Mouse (Mus musculus): ENCODE data around the gene Nsf.

Gene Nsf

DNA sequence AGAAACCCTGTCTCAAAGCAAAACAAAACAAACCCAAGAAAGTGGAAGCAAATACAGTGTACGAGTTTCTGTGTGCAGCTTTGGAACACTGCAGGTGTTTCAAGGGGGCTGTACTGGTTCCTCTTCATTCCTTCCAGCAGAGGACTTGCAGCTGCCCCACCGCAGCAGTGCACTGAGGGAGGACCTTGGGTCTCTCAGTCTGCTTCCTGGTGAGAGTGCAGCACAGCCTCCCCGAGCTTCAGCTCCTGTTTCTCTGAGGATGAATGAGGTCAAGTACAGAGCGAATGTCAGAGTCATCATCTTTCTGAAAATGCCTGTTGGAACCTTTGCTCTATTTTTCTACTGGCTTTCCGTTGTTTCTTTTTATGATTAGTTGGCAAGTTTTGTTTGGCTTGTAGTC is 12.5 kb downstream of the Nsf start:
- peak in 1 of 2 experiments; percentile 27 for DNase-seq (ENCODE audit: low spot score in 2 of 2)

GRCm38 (mm10) chr11:103940887-103941286 is 13.0 kb downstream of the Nsf start:
- DNase-seq (ENCODE audit: low spot score in 2 of 2): no peak

DNA sequence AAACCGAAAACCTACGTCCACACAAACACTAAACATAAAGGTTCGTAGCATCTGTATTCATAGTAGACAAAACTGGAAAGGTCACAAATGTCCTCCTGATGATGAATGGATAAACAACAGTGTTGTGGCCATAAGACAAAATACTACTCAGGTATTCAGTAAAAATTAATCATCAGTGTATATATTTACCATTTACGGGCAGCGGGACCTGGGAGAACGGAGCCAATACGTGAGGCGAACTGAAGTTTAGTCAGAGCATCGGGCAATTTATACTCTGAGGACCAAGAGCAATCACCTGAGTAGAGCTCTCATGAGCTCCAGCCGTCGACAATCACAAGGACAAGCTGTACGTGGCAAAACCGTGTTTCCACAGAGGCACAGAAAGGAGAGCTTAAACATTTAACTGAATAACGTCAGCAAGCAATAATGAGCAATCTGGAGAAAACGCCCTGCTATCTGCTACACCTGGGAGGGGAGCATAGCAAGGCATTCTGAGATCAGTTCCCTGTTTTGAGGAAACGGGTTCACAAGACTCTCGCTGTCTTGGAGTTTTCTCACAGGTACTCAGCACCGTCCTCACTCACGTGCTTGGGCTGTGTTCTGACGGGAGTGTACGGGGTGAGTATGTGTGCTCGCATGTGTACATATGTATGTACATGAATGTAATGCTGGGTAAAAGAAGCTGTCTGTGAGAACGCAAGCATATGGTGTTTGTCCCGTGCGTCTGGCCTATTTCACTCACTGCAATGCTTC is 15.7 kb downstream of the Nsf start:
- no peak for DNase-seq (ENCODE audit: low spot score in 2 of 2)

- DNase-seq (ENCODE audit: low spot score in 2 of 2): no peak
These were observed 16.4 kb downstream of the Nsf start for GRCm38 (mm10) chr11:103937451-103937850.

DNA sequence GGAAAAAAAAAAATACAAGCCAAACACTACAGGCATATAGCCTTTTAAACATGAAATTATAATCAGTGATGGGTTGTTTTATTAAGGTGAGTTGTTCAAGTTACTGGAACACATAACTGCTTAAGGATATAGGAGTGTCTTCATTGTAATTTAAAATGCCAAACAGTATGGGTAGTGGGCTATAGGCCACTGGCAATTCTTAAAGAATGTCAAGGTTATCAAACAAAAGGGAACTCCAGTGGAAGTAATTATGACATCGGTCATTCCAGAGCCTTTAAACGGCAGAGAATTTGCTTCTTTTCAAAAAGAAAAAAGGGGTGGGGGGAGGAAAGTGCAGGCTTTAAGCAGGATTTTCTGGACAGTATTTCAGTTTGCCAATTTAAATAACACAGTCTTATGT is 18.1 kb downstream of the Nsf start:
- DNase-seq (ENCODE audit: low spot score in 2 of 2): no peak

DNA sequence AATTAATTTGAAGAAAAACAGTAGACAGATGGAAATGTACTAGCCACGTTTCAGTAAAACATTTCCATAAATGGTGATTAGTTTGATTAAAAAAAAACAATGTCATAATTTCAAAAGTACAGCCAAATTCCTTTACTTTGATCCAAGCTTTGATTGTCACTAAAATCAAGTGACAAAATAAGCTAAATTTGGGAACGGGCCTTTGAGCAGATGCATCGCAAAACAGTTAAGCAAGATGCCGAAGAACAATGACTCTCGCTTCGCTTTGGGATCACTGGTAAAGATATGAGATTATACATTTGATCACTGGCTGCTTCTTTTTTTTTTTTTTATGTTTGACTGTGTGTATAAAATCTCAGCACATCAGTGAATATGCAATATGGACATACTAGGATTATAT is 20.0 kb downstream of the Nsf start:
- no peak for DNase-seq (ENCODE audit: low spot score in 2 of 2)

GRCm38 (mm10) chr11:103923957-103924356 is 29.9 kb downstream of the Nsf start:
- no peak for DNase-seq (ENCODE audit: low spot score in 2 of 2)

DNA sequence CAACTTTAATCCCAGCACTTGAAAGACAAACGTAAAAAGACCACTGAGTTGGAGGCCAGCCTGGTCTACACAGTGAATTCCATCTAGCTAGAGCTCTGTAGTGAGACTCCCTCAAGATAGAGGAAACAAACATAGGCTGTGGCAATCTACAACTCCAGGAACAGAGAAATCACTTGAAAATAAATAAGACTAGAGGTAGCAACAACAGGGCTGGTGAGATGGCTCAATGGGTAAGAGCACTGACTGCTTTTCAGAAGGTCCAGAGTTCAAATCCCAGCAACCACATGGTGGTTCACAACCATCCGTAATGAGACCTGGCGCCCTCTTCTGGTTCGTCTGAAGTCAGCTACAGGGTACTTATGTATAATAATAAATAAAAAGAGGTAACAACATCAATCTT is 30.6 kb downstream of the Nsf start:
- DNase-seq (ENCODE audit: low spot score in 2 of 2): no peak

DNA sequence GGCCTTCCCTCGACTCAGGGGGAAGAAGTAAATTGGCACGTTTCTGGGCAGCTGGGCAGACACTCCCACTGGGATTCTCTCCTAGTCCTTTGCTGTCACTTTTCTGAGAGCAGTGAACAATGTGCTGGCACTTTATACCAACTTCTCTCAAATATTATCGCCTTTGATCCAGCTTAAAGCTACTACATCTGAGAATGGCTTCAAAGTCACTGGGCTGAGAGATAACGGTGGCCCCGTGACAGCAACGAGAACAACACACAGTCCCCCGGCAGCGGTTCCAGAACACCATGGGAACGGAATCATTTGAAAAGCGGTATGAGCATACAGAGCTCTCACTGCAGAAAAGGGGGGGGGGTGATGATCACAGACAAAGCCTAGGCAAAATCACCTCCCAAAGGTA is 31.0 kb downstream of the Nsf start:
- DNase-seq (ENCODE audit: low spot score in 2 of 2): no peak

- no peak for DNase-seq (ENCODE audit: low spot score in 2 of 2)
These were observed 33.2 kb downstream of the Nsf start for GRCm38 (mm10) chr11:103920665-103921064.

GRCm38 (mm10) chr11:103916807-103917206 is 37.0 kb downstream of the Nsf start:
- no peak for DNase-seq (ENCODE audit: low spot score in 2 of 2)

GRCm38 (mm10) chr11:103915686-103916085 is 38.2 kb downstream of the Nsf start:
- no peak for DNase-seq (ENCODE audit: low spot score in 2 of 2)

- no peak for DNase-seq (ENCODE audit: low spot score in 2 of 2)
These were observed 42.8 kb downstream of the Nsf start for GRCm38 (mm10) chr11:103910993-103911585.

GRCm38 (mm10) chr11:103910531-103910930 is 43.3 kb downstream of the Nsf start:
- DNase-seq (ENCODE audit: low spot score in 2 of 2): no peak

DNA sequence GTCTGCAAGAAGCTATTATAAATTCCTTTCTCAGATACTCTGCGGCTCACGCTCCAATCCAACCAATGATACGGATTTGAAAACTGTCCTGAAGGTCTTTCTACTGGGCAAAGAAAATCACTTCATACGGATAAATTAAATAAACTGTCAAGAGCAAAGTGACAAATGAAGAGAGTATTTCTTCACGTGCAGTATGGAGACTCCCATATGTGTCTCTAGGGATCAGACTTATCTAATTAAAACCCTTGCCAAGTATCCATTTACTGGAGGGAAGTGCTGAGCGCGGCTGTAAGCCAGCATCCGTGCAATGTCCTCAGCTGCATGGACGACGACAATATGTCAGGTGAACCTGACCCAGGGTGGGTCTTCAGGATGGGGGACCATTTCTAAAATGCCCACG is 44.0 kb downstream of the Nsf start:
- no peak for DNase-seq (ENCODE audit: low spot score in 2 of 2)

- DNase-seq (ENCODE audit: low spot score in 2 of 2): no peak
These were observed 44.5 kb downstream of the Nsf start for GRCm38 (mm10) chr11:103909396-103909795.

DNA sequence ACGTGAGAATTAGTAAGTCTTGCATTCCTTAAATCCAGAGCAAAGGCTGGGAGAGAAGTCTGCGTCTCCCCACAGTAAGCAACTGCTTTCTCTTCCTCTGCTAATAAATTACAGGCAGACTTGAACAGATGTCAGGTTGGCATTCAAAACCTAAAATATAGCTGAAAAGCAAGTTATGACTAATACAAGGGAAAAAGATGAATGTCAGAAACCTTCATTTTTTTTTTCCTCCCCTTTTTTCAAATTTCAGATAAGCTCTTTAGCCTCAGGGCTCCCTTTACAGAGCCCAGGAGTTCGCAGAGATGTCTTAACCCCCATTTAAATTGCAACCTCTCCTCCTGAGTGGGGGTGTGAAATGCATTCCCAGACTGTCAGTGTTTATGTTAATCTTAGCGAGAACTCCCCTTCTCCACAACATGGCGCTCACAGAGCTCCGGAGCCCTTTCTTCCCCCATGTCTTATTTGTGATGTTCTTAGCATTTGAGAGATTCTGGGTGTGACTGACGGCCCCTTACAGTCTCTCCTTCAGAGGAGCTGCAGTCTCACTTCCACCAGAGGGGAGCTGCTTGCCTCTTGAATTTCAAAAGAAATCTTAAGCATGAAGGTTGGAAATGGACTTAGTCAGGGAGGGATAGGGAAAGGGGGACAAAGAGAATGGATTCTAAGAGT is 47.7 kb downstream of the Nsf start:
- no peak for DNase-seq (ENCODE audit: low spot score in 2 of 2)

GRCm38 (mm10) chr11:103905506-103905905 is 48.4 kb downstream of the Nsf start:
- no peak for DNase-seq (ENCODE audit: low spot score in 2 of 2)

- DNase-seq (ENCODE audit: low spot score in 2 of 2): no peak
These were observed 52.3 kb downstream of the Nsf start for GRCm38 (mm10) chr11:103901581-103901966.

DNA sequence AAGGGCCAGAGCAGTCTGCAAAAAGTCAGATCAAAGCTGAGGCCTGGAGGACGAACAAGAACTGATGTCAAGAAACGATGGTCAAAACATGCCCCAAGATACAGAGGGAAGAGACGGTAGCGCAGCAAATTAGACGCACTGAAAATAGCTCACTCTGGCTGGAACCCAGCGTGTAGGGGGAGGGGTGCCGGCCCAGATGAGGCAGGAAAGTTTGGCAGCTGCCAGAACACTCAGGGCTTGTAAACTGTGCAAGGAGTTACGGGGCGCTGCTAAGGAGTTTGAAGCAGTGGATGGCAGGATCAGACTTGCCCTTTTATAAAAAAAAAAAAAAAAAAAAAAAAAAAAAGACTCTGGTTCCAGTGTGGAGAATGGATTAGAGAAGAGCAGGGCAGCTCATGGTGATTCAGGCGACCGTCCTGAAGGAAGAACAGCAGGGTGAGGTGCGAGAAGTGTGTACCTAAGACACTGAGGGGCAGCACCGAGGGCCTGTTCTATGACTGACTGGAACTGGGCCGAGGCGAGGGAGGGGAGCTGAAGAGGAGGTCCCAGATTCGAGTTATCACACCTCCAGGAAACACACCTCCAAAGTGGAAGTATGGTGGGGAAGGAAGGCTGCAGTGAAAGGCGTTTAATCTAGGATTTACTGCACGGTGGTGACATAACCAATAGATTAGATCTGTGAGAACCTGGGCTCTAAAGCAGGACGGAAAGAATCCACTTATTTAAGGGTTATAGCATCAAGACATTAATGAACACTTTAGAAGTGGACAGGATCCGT is 52.9 kb downstream of the Nsf start:
- no peak for DNase-seq (ENCODE audit: low spot score in 2 of 2)

GRCm38 (mm10) chr11:103896966-103897750 is 56.7 kb downstream of the Nsf start:
- DNase-seq (ENCODE audit: low spot score in 2 of 2): no peak

- no peak for DNase-seq (ENCODE audit: low spot score in 2 of 2)
These were observed 57.8 kb downstream of the Nsf start for GRCm38 (mm10) chr11:103896056-103896455.

All from spleen, postnatal 36 days (tissue).